Mouse (Mus musculus): ENCODE measurements around the gene Mtmr10. TPM values are rescaled to one million over a fixed set of nuclear protein-coding genes. Genes with fewer than 3 reads are reported as not detected.

Mtmr10 gene
- total RNA-seq, 2 experiments from 2014 or later: 17.2 to 19.2 TPM

DNA sequence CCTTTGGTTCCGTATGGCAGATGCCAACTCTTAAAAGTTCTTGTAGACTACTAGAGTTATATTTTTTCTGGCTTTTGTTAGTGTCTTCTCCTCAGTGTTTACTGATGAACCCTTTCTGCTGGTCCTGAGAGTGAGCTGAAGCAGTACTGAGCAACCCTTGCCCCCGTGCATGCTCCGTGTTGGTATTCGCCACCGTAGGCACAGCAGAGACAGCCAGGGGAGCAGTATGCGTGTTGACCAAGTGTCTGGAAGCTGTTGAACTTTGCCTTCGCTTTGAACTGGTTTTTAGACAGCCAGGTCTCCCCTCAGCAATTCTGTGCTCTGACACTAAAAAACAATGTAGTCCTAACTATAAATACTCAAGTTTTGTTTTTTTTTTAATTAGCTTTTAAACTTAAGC is 2.0 kb downstream of the Mtmr10 start:
- intact Hi-C loops (cut with DNase I): no loop called here
- no peak for DNase-seq (ENCODE audit: low spot score in 2 of 2)

DNA sequence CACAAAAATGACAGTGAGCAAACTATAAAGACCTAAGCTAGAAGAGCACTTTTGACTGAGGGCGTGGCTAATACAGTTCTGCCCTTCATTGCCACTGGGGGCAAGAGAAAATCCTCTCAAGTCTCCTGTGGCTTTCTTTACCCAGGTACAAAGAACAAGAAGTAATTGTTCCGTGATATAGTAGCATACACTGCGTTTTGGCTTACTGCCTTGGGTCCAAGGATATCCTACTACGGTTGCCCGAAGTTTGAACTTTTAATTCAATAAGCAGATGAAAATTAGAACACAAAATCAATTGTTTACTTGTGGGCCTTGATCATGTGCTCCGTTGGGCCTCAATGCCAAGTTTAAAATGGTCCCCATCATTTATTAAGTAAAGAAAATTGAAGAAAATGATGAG is 3.0 kb downstream of the Mtmr10 start:
- no peak for DNase-seq (ENCODE audit: low spot score in 2 of 2)
- intact Hi-C loops (cut with DNase I): loop anchor here (2.0 kb wide), 1 partner anchor 130 kb away; no protein-coding TSS in a partner anchor

DNA sequence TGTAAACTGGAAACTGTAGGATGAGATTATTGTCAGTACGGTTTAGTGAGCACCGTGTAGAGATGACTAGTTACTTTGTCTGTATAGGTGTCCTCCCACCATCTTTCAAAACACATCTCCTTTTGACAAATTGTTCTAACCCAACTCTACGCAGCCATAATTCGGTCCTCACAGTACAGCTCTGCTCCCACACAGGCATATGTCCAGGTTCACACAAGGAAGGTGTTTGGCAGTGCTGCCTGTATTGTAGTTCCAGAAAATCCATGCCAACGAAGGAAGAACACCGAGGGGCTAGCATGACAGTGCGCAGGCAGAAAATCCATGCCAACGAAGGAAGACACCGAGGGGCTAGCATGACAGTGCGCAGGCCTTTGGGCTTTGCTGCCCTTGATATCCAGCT is 4.3 kb downstream of the Mtmr10 start:
- DNase-seq (ENCODE audit: low spot score in 2 of 2): peak; percentile 23 to 71
- intact Hi-C loops (cut with DNase I): loop anchor here (2.0 kb wide), 1 partner anchor 131 kb away; no protein-coding TSS in a partner anchor

DNA sequence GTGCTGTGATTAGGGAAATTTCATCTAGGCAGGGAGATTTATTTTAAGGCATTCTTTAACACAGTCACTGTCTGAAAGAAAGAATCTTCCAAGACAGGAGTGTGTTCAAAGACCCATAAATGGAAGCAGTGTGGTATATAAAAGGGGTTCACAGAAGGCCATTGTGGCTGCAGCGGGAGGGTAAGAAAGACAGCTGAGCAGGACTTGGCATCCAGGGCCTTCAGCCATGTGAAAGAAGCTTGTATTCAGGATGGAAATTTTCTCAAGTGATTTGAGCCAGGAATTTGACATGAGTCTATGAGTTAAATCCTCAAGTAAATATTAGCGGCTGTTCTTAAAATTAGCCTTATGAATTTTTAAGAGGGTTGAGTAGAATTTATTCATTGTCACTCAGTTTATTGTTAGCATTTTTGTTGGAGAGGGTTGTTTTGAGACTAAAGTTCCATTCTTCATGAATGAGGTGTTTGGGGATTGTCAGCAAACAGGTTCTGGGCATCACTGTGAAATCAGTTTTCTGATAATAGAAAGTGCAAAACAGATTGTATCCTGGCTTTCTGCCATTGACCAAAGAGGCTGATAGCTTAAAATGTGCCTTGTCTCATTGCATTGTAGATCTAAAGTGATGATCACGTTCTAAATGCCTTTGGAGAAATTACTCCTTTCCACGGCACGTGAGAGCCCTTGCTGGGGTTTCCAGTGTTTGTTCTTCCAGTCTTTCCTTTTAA is 9.0 kb downstream of the Mtmr10 start:
- peak in 1 of 2 experiments; percentile 38 for DNase-seq (ENCODE audit: low spot score in 2 of 2)
- intact Hi-C loops (cut with DNase I): no loop called here

DNA sequence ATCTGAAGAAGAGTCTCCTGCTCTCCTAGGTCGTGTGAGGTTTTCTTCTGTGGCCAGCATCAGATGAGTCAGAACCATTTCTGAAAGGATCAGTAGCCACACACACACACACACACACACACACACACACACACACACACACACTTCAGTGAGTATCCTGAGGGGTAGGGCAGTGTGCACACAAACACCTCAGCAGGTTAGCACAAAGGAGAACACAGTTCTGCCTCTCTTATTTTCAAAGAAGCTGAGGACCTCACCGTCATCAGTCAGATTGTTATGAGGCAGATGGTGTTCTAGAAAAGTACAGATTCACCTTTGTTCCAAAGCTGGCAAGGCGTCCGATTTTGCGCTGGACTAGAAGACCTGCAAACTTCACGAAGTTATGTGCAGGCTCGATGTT is 22.8 kb downstream of the Mtmr10 start:
- intact Hi-C loops (cut with DNase I): no loop called here

DNA sequence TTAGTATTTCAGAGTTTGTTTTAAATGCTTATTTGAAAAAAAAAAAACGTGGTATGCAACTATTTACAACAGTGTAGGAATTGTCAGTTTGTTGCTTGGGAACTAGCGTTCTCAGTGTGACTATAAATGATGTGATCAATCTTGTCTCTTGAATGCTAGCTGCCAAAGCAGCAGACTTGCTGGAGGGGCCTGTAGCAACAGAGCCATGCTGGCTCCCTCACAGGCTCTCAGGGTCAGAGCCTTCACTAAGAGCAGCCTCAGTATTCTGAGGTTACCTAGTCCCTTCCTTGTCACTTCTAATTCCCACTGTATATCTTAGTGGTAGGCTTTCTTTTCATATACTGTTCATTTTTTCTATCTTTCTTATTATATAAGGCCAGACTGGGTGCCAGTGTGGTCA is 23.3 kb downstream of the Mtmr10 start:
- intact Hi-C loops (cut with DNase I): no loop called here
- DNase-seq (ENCODE audit: low spot score in 2 of 2): no peak

More for the DNA sequence above, 22.8 kb downstream of the Mtmr10 start:
- DNase-seq (ENCODE audit: low spot score in 2 of 2): peak in 1 of 2 experiments; percentile 16

DNA sequence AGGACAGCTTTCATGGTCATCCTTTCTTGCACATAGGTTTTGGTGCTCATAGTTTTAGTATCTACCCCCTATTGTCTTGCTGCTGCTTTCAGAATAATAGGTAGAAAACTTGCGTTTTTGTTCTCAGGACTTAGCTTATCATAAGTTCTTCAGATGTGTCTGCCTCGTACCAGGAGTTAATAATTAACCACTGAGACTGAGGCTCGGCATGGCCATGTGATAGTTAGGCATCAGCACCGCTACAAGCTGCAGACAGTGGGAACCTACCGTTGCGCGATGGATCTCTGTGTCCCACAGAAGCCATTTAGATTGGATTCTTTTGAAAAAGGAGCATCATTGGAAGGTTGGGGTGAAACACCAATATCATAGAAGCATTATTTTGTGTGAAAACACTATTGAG is 25.4 kb downstream of the Mtmr10 start:
- intact Hi-C loops (cut with DNase I): no loop called here
- no peak for DNase-seq (ENCODE audit: low spot score in 2 of 2)

DNA sequence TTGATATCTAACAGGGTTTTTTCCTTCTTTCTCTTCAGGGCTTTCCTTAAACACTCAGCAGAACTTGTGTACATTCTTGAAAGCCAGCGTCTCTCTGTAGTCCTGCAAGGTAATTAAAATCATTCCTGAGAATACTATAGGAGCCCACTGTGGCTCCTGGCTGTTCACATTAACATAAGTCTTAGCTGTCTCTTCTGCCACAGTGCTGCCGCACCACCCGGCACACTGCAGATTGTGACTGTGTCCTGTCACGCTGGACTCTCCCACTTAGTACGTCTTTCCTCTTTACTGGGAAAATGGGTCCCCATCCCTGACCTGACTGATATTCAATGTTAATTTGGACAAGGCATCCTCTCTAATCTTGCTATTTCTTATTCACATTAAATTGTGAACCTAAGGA is 33.7 kb downstream of the Mtmr10 start:
- intact Hi-C loops (cut with DNase I): no loop called here
- DNase-seq (ENCODE audit: low spot score in 2 of 2): no peak

DNA sequence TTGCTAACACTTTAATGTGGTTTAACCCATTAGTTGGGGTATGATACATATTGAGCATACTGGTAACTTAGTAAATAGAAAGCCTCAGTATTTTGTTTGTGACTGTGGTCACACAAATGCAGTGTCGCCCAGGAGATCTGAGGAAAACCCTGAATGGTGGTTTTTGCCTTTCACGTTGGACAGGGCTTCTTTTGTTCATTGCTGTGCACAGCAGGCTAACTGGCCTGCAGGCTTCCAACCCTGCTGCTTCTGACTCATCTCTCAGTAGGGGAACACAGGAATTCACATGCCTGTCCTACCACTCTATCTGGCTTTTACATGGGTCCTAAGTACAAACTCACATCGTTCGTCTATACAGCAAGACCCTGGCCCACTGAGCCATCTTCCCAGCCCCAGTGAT is 34.2 kb downstream of the Mtmr10 start:
- intact Hi-C loops (cut with DNase I): no loop called here
- no peak for DNase-seq (ENCODE audit: low spot score in 2 of 2)

DNA sequence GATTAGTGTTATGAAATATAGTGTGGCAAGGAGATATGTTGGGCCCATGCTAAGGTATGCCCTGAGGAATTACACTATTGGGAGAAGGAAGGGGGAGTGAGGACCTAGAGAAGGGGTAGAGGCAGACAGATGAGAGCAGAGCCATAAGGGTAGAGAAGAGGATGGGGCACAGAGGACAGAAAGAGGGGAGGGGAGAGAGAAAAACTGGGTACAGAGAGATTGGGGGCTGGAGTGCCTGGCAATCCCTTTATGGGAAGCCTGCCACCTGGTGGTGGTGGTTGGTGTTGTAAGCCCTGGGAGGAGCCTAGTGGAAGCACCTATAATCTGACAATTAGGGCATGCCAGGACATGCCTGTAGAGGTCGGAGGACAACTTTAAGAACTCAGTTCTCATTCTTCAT is 39.4 kb downstream of the Mtmr10 start:
- intact Hi-C loops (cut with DNase I): loop anchor here (1.0 to 2.0 kb wide), 2 partner anchors 162 to 574 kb away; no protein-coding TSS in a partner anchor
- peak; percentile 82 for DNase-seq (ENCODE audit: low spot score in 2 of 2)

DNA sequence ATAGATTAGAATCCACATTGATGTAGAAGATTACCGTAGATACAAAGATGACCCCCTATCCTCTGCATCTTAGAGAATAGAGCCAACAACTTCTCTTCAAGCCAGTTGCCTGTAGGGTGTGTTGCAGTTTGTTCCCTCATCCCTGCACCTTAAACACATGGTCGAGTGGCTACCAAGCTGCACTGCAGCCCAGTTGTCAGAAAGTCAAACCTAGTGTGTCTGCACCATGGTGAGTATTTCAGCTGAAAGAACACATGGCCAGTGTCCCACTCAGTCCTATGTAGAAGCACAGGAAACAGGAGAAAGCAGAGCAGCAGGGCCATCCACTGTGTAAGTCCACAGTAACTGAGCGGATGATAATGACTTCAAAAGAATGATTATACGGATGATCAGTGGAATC is 40.0 kb downstream of the Mtmr10 start:
- intact Hi-C loops (cut with DNase I): loop anchor here (1.0 to 2.0 kb wide), 2 partner anchors 162 to 575 kb away; no protein-coding TSS in a partner anchor
- no peak for DNase-seq (ENCODE audit: low spot score in 2 of 2)

DNA sequence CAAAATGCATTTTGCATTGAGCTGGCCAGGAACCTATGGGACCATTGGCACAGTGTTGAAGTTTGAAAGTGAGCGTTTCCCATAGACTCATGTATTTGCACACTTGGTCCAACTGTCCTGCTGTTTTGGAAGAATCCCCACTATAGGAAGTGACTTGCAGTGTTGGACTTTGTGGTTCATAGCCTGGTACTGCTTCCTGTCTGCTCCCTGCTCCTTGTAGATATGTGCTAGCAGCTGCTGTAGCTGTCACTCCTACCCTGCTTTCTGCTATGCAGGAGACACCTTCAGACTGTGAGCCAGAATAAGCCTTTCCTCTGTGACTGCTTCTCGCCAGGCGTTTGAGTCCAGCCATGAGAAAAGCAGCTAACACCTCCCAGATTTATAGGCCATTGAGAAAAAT is 43.9 kb downstream of the Mtmr10 start:
- intact Hi-C loops (cut with DNase I): no loop called here
- DNase-seq (ENCODE audit: low spot score in 2 of 2): no peak

DNA sequence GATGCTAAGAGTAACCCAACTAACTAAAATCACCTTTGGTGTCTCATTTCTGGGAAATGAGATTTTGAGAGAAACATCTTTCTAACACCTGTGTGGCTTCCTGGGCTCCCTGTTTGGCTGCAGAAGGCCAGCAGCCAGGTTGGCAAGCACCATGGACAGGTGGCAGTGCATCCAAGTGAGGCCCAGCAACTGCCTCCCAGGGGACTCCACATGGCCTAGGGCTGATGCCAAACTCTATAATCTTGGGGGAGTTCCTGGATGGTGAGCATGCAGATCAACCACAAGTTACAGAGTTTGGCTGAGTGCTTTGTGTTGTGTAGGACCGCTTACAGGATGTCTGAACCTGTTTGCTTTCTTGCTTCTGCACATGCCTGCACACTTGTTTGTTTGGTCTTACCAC is 45.2 kb downstream of the Mtmr10 start:
- intact Hi-C loops (cut with DNase I): no loop called here
- no peak for DNase-seq (ENCODE audit: low spot score in 2 of 2)

DNA sequence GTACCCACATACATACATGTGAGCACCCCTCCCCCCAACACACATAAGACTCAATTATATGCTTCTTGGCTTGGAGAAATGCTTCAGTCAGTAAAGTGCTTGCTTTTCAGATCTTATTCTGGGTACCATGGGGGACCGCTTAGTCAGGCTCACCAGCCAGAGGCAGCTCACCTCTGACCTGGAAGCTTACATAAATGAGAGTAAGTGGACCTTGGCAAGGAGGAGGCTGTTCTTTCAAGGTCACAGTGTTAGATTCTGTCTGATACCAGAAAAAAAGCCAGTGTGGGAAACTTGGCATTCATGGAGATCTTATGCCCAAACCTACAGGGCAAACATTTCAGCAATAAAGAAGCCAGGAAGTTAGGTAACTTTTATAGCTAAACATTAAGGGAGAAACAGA is 60.4 kb downstream of the Mtmr10 start:
- intact Hi-C loops (cut with DNase I): no loop called here
- no peak for DNase-seq (ENCODE audit: low spot score in 2 of 2)

DNA sequence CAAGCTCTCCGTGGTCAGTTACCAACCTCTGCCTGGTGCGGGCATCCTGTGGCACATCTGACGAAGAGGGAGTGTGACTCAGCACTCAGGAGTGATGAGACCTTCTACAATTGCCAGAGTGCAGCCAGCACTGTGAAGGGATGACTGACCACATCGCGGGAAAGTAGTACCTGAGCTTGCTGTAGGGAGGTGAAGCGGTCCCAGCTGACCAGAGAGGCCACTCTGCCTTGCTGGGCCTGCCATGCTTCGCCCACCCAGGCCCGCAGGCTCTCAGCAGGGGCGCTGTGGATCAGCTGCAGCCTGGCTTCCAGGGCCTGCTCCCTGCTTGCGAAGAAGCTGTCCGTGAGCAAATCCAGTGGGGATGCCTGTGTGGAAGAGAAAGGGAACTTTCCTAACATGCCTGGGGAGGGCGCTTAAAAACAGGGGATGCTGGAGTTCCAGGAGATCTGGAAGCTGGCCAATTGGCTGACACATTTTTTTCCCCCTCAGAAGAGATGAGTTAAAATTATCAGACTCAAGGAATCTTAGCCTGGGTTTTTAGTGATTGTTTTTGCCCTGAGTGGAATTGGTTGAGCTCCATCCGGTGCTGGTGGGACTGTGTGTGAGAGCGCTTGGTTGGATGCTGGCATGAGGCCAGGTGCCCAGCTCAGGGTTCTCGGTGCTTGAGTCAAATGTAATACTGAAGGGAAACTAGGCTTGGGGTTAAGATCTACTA is 61.9 kb downstream of the Mtmr10 start:
- intact Hi-C loops (cut with DNase I): no loop called here
- peak; percentile 56 to 79 for DNase-seq (ENCODE audit: low spot score in 2 of 2)

DNA sequence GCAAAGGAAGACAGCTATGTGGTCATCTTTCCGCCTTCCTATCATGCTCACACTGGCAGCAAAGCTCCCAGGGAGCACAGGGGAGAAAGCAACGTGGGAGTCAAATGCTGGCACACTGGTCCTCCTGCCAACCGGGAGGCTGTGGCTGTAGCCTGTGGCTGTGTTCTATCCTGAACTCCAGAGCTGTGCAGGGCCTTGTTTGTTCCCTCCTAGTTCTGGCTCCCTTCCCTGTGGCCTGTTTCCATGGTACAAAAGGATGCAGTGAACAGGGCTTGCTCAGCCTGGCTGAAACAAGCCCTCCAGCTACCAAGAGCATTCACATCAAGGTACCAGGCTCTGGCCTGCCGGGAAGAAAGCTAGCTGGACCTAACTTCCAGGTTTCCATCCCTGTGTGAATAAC is 63.6 kb downstream of the Mtmr10 start:
- peak; percentile 60 to 77 for DNase-seq (ENCODE audit: low spot score in 2 of 2)
- intact Hi-C loops (cut with DNase I): no loop called here

DNA sequence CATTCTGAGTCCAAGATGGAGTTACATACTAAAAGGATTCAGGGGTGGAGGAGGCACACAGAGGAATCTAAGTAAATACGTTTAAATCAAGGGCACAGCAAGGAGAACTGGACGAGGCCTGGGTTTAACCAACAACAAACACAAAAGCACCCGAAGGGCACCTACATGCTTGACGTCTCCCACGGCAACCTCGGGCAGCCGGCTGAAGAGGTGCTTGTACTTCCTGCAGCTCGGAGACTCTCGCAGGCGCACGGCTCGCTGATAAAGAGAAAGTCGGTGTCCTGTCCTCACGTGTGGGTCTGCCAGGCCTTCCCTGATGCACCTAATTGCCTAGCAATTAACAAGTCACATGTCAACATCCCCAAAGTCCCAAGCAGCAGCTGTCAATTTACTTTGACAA is 66.8 kb downstream of the Mtmr10 start:
- no peak for DNase-seq (ENCODE audit: low spot score in 2 of 2)

DNA sequence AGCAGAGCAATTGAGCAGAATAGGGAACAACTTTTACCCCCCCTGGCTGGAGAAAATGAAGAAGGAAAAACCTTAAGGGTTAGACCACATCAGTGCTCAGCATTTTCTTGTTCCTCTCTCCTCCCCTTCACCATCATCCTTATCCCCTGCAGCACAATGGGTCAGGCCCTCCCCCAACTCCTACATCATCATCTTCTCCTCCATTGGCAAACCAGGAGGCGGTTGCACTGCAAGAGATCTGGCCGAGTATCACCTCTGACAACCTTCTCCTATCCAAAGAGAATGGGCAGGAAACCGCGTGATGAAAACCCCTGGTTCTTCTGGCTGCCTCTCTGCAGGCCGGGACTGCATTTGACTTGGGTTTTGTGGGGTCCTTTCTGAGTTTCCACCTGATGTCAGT is 69.2 kb downstream of the Mtmr10 start:
- intact Hi-C loops (cut with DNase I): no loop called here
- no peak for DNase-seq (ENCODE audit: low spot score in 2 of 2)

More for the DNA sequence above, 66.8 kb downstream of the Mtmr10 start:
- intact Hi-C loops (cut with DNase I): no loop called here

DNA sequence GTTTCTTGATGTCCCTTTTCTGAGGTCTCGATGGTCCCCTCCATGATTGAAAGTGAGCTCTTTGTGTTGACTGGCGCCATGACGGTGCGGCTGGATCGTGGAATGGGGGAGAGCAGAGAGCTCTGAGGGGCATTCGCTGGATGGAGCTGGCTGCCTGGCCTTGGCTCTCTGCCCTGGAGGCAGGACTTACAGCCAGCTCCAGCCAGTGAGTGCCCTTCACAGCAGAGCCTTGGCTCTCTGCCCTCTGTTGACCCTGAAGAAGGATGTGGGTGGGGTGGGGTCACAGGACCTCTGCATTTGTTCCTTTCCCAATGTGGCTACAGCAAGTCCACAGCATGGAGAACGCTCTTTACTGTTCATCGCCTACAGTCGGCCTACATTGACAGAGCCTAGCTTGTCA is 70.0 kb downstream of the Mtmr10 start:
- DNase-seq (ENCODE audit: low spot score in 2 of 2): peak; percentile 51 to 67
- intact Hi-C loops (cut with DNase I): no loop called here

DNA sequence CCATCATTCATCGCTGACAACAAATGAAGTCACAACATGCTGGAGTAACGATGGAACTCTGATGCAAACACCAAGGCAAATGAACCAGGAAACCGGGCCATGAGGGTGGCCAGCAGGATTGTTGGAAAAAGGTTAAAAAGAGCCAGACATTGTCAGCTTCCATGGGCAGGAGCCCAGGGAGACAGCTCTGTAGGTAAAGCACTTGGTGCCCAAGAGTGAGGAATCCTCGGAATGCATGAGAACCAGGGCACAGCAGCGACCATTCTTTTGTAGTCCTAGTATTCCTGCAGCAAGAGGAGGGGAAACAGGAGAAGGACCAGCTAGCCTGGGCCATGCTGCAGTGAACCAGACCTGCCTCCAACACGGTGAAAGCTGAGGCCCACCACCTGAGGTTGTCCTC is 71.2 kb downstream of the Mtmr10 start:
- no peak for DNase-seq (ENCODE audit: low spot score in 2 of 2)
- intact Hi-C loops (cut with DNase I): no loop called here

DNA sequence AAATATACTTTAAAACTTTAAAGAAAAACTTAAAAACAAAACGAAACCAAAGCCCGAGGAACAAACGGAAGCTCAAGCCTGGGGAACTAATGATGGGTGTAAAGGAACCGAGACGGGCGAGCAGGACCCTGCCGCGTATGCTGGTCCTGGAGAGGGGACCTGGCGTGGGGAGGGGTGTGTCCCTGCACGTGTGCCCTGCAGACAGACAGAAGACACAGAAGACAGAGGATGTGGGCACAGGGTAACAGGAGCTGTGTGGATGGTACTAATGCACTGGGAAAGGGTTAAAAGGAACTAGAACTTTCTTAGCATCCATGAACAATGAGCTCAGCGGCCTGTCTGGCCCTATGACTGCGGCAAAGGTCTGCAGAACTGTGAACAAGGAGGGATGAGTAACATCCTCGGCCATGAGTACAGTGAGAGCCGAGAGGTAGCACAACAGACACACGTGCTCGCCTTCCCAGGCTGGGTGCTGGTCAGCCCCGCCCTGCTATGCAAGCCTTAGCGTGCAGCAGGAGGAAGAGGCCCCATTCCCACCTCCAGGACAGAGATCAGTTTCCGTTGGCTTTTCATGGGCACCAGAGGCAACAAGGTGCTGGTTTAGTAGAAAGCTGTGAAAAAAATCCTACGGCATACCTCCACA is 72.6 kb downstream of the Mtmr10 start:
- intact Hi-C loops (cut with DNase I): no loop called here
- DNase-seq (ENCODE audit: low spot score in 2 of 2): no peak
